Mouse (Mus musculus): Measurements from ENCODE around the gene Ccm2l. TPM values are rescaled to one million over a fixed set of nuclear protein-coding genes. Genes with fewer than 3 reads are reported as not detected.

Ccm2l gene
- total and polyA plus RNA-seq, 3 experiments = not detected

- TF ChIP-seq EP300 (IDR thresholded peaks at IDR 0.05; ENCODE audit: low read depth in 1 of 2, low read length in 2 of 2) (no peak), SMC3 (IDR thresholded peaks at IDR 0.05; ENCODE audit: low read depth, low read length) (peak; percentile 51), MXI1 (IDR thresholded peaks at IDR 0.05; ENCODE audit: low read depth, low read length) (no peak), RAD21 (IDR thresholded peaks at IDR 0.05; ENCODE audit: low read depth, low read length) (peak; percentile 58), CTCF (IDR thresholded peaks at IDR 0.05 in 2 of 3, conservative IDR thresholded peaks at IDR 0.05 in 1 of 3; ENCODE audit: control insufficient read depth in 1 of 3, insufficient read depth in 1 of 3, low read depth in 2 of 3, low read length in 3 of 3, poor library complexity in 1 of 3, severe bottlenecking in 1 of 3) (peak; percentile 63 to 70 (median 69)), ZC3H11A (IDR thresholded peaks at IDR 0.05; ENCODE audit: low read depth, low read length) (0 out of 2 replicates have a peak, but pooled peaks have one; percentile 24)
These were observed 17.8 kb upstream of the Ccm2l start for GRCm38 (mm10) chr2:153047828-153048465.

DNA sequence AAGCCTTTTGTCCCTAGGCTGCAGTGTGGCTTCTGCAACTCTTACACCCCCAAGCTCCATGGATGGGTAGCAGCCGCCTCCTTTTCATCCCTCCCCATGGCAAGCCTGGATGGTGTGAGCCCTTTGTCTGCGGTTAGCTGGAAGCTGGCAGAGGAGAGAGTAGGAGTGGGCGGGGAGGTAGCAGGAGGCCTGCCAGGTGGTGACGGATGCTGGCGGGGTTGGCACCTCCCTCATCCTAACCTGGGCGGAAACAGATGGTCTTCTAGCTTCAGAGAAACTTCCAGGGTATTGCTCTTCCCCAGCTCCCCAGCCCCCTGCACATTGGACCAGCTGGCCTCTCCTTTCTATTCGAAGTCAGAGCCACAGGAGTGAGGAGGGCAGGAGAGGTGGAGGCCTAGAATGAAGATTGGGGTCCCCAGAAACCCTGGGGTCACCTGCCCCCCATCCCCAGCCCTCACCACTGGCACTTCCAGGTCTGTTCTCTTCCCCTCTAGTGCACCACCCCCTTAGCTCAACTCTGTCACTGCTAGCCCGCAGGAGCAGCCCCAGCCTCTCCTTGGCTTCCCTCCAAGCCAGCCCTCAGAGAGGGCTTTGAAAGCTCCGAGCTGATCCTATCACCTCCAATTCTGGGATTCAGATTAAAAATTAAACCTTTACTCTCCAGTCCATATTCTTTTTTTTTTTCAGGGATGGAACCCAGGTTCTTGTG is 16.3 kb upstream of the Ccm2l start:
- TF ChIP-seq CHD1 (IDR thresholded peaks at IDR 0.05; ENCODE audit: low read depth, low read length) = no peak
- TF ChIP-seq MYB (IDR thresholded peaks at IDR 0.05; ENCODE audit: low read depth, low read length) = no peak
- TF ChIP-seq UBTF (IDR thresholded peaks at IDR 0.05; ENCODE audit: borderline replicate concordance, insufficient read depth, low read depth, low read length) = no peak
- no peak for TF ChIP-seq MYC (IDR thresholded peaks at IDR 0.05; ENCODE audit: low read depth, low read length)
- no peaks in the 10 kb centered on the region for H3K4me1 ChIP-seq (ENCODE audit: control insufficient read depth in 1 of 2, insufficient read depth in 2 of 2, low read length in 2 of 2)
- H3K4me3 ChIP-seq (ENCODE audit: control insufficient read depth in 1 of 2, insufficient read depth in 1 of 2, low read depth in 2 of 2, low read length in 2 of 2) = no peak overlapping the region
- no peaks in the 10 kb centered on the region for H3K36me3 ChIP-seq (ENCODE audit: control insufficient read depth in 1 of 2, insufficient read depth in 2 of 2, low read length in 2 of 2)
- no peak overlapping the region for H3K27ac ChIP-seq (ENCODE audit: control insufficient read depth, low read depth, low read length)
- no peak overlapping the region for H3K9ac ChIP-seq (ENCODE audit: control insufficient read depth, low read depth, low read length, poor library complexity, severe bottlenecking)
- H3K79me2 ChIP-seq (ENCODE audit: control insufficient read depth, insufficient read depth, low read length, poor library complexity) = no peaks in the 10 kb centered on the region
- peaks cover 3 to 8% of the 10 kb centered on the region in 2 experiments for H3K27me3 ChIP-seq (ENCODE audit: control insufficient read depth in 1 of 2, insufficient read depth in 2 of 2, low read length in 2 of 2)
- no peaks in the 10 kb centered on the region for H3K9me3 ChIP-seq (replicated peaks; ENCODE audit: insufficient read depth, low read length)
- DNase-seq (ENCODE audit: low read depth, low spot score) = no peak

More at GRCm38 (mm10) chr2:153047828-153048465, 17.8 kb upstream of the Ccm2l start:
- H3K4me3 ChIP-seq (ENCODE audit: control insufficient read depth in 1 of 2, insufficient read depth in 1 of 2, low read depth in 2 of 2, low read length in 2 of 2) = no peak overlapping the region
- peaks cover 6 to 9% of the 10 kb centered on the region in 2 experiments for H3K27me3 ChIP-seq (ENCODE audit: control insufficient read depth in 1 of 2, insufficient read depth in 2 of 2, low read length in 2 of 2)
- H3K4me1 ChIP-seq (ENCODE audit: control insufficient read depth in 1 of 2, insufficient read depth in 2 of 2, low read length in 2 of 2) = no peaks in the 10 kb centered on the region
- no peaks in the 10 kb centered on the region for H3K9me3 ChIP-seq (replicated peaks; ENCODE audit: insufficient read depth, low read length)
- H3K9ac ChIP-seq (ENCODE audit: control insufficient read depth, low read depth, low read length, poor library complexity, severe bottlenecking) = no peak overlapping the region
- no peak overlapping the region for H3K27ac ChIP-seq (ENCODE audit: control insufficient read depth, low read depth, low read length)
- H3K79me2 ChIP-seq (ENCODE audit: control insufficient read depth, insufficient read depth, low read length, poor library complexity) = no peaks in the 10 kb centered on the region
- peak; percentile 58 for DNase-seq (ENCODE audit: low read depth, low spot score)
- no peaks in the 10 kb centered on the region for H3K36me3 ChIP-seq (ENCODE audit: control insufficient read depth in 1 of 2, insufficient read depth in 2 of 2, low read length in 2 of 2)

- H3K27me3 ChIP-seq (ENCODE audit: control insufficient read depth in 1 of 2, insufficient read depth in 2 of 2, low read length in 2 of 2) = peaks cover 0 to 7% of the 10 kb centered on the region in 2 experiments; a peak in 3 of 4 replicates
These were observed 15.8 kb upstream of the Ccm2l start for GRCm38 (mm10) chr2:153049997-153050358.

More at GRCm38 (mm10) chr2:153049997-153050358, 15.8 kb upstream of the Ccm2l start:
- Histone ChIP-seq H3K79me2 (ENCODE audit: control insufficient read depth, insufficient read depth, low read length, poor library complexity) (no peaks in the 10 kb centered on the region), H3K27ac (ENCODE audit: control insufficient read depth, low read depth, low read length) (no peak overlapping the region), H3K4me3 (ENCODE audit: control insufficient read depth in 1 of 2, insufficient read depth in 1 of 2, low read depth in 2 of 2, low read length in 2 of 2) (no peak overlapping the region), H3K4me1 (ENCODE audit: control insufficient read depth in 1 of 2, insufficient read depth in 2 of 2, low read length in 2 of 2) (no peaks in the 10 kb centered on the region), H3K9me3 (replicated peaks; ENCODE audit: insufficient read depth, low read length) (no peaks in the 10 kb centered on the region), H3K9ac (ENCODE audit: control insufficient read depth, low read depth, low read length, poor library complexity, severe bottlenecking) (no peak overlapping the region), H3K36me3 (ENCODE audit: control insufficient read depth in 1 of 2, insufficient read depth in 2 of 2, low read length in 2 of 2) (no peaks in the 10 kb centered on the region)
- TF ChIP-seq ZMIZ1 (IDR thresholded peaks at IDR 0.05; ENCODE audit: low read depth, low read length) (no peak), CTCF (IDR thresholded peaks at IDR 0.05 in 2 of 3, conservative IDR thresholded peaks at IDR 0.05 in 1 of 3; ENCODE audit: control insufficient read depth in 1 of 3, insufficient read depth in 1 of 3, low read depth in 2 of 3, low read length in 3 of 3, poor library complexity in 1 of 3, severe bottlenecking in 1 of 3) (no peak), KAT2A (conservative IDR thresholded peaks at IDR 0.05; ENCODE audit: low read depth, low read length) (no peak), USF2 (IDR thresholded peaks at IDR 0.05; ENCODE audit: borderline replicate concordance in 1 of 2, insufficient read depth in 1 of 2, low read depth in 1 of 2, low read length in 2 of 2) (no peak), SMC3 (IDR thresholded peaks at IDR 0.05; ENCODE audit: low read depth, low read length) (no peak), ZNF384 (IDR thresholded peaks at IDR 0.05; ENCODE audit: low read depth, low read length) (no peak), CHD1 (IDR thresholded peaks at IDR 0.05; ENCODE audit: low read depth, low read length) (no peak), POLR2A (IDR thresholded peaks at IDR 0.05; ENCODE audit: control insufficient read depth in 1 of 2, insufficient read depth in 1 of 2, low read depth in 1 of 2, low read length in 2 of 2, poor library complexity in 1 of 2) (no peak)
- DNase-seq (ENCODE audit: low read depth, low spot score) = no peak
